Mouse (Mus musculus): Measurements from ENCODE around the gene Clec2l.
A peak's percentile ranks its signal among the peaks of the same experiment; 100 is the strongest.

Clec2l gene

DNA sequence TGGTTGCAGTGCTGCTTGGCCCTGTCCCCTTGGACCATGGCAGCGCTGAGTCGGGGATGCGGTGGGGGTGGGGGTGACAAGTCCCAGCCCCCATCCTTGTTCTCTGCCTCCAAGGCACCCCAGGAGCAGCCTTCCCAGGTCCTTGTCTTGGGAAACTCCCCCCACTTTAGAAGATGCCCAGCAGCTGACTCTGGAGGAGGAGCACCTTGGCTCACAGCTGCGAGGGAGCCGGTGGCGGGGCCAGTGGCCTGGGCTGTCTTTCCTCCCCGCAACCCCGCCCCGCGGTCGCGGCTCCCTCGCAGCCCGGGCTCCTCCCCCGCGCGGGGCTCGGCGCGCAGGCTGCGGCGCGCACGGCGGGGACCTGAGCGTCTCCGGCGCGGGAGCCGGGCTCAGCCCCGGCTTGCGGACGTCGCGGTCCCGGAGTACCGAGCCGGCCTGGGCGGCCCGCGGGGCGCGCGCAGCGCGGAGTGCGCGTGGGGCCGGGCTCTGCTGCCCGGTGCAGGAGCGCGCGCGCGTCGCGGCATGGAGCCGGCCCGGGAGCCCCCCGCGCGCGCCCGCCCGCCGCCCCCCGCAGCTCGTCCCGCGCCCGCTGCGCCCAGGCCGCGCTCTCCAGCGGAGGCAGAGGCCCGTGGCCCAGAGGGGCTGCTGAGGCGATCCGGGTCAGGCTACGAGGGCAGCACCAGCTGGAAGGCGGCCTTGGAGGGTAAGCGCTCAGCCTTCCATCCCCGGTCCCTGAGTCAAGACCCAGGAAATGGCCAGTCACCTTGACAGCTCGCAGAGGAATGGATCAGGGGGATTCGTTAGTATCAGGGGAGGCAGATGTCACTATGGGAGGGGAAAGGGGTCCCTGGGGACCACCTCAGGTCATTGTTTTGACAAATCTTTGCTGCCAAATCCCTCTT lies at the start of gene Clec2l:
Gene Clec2l (plus strand): TSS at position 356 of the 902 bp plus-strand sequence.
- DNase-seq (ENCODE audit: inconsistent age in 2 of 2, low spot score in 1 of 2): peak; percentile 58 to 75

DNA sequence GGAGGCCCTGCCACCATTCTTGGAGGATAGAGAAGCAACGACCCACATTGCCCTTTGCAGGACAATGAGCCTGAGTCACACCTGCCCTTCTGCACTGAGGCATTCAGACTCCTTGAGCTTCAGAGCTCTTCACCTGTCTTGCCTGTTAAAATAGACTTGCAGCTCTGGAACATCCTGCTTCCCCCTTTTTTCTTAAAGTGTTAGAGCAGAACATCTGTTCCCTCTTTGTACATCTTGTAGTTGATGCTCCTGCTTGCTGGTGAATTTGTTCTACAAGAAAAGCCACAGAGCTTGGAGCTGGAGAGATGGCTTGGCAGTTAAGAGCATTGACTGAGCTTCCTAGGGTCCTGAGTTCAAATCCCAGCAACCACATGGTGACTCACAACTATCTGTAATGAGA lies 40.5 kb upstream of the Clec2l start:
- no peak for DNase-seq (ENCODE audit: inconsistent age in 2 of 2, low spot score in 1 of 2)

DNA sequence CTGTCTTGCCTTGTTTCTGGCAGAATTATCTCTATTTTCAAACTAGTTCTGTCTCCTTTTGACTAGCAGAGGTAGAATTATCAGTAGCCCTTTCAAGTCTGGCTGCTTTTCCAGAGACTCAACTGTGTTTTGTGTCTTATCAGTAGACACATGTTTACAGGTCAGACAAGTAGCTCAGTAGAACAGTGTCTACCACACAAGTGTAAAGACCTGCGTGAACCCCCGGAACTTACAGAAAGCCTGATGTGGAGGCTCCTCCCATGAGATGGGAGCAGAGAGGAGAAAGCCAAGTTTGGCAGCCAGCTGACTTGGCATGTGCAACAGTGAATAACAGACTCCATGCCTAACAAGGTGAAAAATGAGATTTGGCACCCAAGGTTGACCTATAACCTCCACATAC lies 39.4 kb upstream of the Clec2l start:
- no peak for DNase-seq (ENCODE audit: inconsistent age in 2 of 2, low spot score in 1 of 2)

DNA sequence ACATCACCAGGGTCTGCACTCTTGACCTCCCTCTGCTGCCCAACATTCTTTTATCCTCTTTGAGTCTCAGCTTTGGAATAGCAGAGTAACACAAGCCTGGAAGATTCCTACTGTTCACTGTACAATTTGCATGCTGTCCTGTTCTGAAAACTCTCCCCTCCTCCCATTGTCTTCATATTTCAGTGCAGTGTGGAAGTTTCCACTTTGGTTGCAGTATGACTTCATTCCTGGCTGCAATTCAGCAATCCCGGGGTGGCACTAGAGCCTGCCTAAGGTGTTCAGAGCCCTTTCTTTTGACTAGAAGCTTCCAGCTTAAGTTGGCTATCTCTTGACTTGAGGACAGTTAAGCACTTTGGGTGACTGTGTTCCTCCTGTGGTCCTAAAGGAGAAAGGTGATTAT lies 38.4 kb upstream of the Clec2l start:
- peak; percentile 52 to 73 for DNase-seq (ENCODE audit: inconsistent age in 2 of 2, low spot score in 1 of 2)

DNA sequence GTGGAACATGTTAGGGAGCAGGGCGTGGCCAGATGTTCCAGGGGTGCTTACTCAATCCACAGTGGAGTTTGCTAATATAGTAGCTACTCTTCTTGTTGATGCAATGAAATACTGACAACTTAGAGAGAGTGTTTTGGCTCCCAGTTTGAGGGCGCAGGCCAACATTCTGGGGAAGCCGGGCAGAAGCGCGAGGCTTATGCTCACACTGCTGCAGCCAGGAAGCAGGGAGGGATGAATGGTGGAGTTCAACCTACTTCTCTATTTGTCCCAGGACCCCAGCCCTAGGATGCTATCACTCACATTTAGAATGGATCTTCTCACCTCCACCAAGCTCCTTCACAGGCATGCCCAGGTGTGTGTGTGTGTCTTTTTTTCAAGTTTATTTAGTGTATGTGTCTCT lies 36.8 kb upstream of the Clec2l start:
- no peak for DNase-seq (ENCODE audit: inconsistent age in 2 of 2, low spot score in 1 of 2)

DNA sequence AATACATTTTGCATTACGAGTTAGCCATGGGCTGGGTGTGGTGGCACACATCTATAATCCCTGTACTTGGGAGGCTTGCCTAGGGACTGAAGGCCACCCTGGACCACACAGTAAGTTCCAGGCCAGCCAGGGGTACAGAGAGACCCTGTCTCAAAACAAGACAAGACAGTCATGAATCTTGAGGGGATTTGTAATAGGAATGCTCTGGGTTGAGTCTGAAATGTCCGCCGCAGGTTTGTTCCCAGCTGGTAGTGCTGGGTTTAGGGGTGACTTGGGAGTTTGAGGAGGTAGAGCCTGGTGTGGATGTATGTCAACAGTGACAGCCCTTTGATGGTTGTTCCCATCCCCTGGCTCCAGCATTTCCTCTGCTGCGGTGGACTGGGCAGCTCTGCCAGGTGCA lies 35.8 kb upstream of the Clec2l start:
- DNase-seq (ENCODE audit: inconsistent age in 2 of 2, low spot score in 1 of 2): no peak

DNA sequence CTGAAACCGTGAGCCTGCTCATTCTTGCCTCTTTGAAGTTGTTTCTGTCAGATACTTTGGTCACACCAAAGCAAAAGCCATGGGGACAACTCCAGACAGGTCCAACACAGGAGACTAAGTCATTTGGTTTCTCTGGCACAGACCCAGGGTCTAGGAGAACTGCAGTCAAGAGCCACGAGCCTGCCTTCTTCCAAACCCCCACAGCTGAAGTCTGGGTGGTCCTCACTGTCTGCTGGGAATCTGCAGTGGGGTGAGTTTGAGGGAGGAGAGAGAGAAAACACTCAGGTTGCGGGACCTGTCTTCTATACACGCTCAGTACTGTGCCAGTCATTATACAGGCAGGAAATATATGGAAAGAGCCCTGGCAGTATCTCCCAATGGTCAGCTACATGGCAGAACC lies 35.4 kb upstream of the Clec2l start:
- no peak for DNase-seq (ENCODE audit: inconsistent age in 2 of 2, low spot score in 1 of 2)

DNA sequence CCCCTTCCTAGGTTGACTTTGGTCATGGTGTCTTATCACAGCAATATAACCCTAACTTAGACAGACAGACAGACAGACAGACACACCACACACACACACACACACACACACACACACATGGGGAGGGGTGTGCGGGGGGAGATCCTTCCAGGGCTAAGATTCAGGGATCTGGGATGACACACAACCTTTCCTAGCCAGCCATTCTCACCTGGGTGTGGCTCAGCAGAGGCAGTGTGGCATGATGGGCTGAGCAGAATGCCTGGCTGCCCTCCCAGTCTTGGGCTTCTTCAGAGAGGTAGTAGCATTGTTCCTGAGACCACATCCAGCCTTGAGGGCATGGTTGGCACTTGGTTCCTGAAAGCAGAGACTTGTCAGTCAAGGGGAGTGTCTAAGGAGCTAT lies 33.3 kb upstream of the Clec2l start:
- no peak for DNase-seq (ENCODE audit: inconsistent age in 2 of 2, low spot score in 1 of 2)

DNA sequence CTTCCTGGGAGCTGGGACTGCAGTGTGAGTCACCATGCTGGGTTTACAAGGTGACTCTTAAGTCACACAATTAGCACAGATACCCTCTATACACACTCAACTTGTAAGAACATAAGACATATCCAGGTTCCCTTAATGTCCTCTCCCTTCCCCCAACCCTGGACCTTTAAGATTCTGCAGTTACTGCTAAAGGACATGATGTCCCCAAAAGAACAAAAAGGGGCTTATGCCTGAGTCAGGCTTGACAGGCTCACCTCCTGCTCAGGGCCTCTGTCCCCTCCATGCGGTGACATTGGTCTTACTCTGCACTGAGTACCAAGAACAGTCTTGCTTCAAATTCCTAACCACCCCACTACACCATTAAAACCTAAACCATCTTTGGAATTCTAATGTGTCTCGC lies 30.0 kb upstream of the Clec2l start:
- DNase-seq (ENCODE audit: inconsistent age in 2 of 2, low spot score in 1 of 2): no peak

DNA sequence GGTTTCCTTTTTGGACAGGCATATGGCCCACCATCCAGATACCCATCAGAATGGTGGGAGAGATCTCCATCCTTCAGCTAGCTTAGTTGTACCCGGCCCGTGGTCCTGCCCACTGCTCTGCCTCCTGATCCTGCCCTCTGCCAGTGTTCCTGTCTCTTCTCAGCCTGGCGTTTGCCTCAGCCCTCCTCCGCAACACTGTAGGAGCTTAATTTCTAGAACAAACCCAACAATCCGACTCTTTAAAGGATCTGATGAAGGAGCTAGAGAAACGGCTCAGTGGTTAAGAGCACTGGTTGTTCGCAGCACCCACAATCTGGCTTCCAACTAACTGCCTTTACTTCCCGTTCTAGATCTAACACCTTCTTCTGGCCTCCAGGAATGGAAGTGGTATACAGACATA lies 28.4 kb upstream of the Clec2l start:
- DNase-seq (ENCODE audit: inconsistent age in 2 of 2, low spot score in 1 of 2): no peak

DNA sequence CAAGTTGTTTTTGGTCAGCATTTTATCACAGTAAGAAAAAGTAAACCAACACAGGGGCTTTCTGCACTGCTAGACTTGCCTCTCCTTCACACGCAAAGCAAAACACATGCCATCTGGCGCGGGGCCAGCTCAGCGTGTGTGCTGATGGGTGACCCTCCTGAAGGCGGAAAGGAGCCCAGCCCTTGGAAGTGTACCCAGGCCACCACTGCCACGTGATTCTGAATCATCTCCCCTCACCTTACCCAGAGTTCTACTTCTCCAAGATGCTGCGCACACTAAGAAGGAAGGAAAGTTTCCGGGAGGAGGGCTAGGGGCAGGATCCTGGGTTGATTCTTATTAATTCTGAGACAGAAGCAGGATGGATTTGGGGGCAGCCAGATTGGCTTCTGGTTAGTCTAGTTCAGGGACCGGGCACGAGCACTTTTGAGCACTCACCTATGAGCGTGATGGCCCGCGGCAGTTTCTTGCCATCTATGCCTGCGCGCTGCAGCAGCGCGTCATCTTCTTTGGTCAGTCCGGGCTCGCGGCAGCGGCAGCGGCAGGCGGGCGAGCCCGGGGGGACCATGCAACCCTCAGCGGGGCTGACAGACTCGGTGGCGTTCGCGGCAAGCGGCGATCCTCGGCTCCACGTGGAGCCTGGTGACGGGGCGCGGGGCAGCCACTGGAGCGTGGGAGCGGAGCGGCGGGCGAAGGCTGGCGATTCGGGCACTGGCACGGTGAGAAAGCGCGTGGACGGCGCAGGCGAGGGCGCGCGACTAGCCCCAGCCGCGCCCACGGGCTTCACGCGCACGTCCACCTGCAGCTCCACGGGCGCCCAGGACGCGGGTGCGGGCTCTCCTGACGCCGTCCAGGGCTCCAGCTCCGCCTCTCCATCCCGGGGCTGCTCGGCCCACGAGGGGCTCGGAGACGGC lies 26.7 kb upstream of the Clec2l start:
- peak; percentile 48 to 78 for DNase-seq (ENCODE audit: inconsistent age in 2 of 2, low spot score in 1 of 2)

DNA sequence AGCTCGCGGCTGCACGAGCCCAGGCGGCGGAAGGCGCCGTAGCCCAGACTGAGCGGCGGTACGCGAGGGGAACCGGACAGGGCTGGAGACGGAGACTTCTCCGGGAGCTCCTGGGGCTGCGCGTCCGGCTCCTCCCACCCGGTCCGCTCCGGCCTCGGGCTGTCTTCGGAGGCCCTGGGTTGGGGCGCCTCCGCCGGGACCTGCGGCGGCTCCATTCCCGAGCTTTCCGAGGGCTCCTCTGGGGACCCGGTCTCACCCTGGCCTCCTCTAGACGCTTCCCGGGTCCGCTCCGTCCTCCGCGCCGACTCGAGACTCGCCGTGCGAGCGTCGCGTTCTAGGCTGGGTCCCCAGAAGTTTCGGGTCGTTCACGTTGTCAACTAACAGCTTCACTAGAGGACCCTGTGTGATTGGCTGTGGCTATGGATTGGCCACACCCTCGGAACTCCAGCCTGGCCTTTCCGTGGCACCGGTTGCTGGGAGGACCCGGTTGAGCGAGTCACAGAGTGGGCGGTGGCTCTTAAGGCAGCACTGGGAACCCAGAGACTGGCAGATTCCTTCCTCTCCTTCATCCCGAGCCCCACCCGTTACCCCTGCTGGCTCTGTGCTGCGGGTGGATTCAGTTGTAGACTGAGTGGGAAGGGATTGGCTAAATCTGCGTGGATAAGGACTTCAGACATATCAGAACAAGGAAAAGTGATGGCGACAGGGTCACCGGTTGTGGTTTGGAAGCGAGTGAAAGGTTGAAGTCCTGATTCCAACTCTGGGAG lies 25.8 kb upstream of the Clec2l start, which contains the start of gene Klrg2:
Gene Klrg2 (minus strand): TSS at position 391 of the 767 bp plus-strand sequence.
- DNase-seq (ENCODE audit: inconsistent age in 2 of 2, low spot score in 1 of 2): peak; percentile 89 to 91

DNA sequence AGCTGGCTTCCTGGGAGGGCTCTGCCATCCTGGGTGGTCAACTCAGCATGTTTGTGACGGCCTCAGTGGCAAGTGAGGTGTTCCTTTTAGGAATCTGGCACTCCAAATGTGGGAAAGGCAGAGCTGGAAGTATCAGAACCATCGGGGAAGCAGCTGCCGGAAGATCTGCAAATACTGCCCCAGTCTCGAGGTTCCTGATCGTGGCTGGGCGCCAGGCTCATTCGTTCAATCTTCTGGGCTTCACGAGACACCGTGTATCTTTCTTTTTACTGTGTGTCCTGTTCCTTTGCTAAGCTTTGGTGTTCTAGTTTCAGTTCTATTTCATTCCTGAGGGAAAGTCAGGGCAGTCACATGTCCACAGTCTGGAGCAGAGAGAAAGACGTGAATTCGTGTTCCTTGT lies 22.5 kb upstream of the Clec2l start:
- DNase-seq (ENCODE audit: inconsistent age in 2 of 2, low spot score in 1 of 2): no peak

DNA sequence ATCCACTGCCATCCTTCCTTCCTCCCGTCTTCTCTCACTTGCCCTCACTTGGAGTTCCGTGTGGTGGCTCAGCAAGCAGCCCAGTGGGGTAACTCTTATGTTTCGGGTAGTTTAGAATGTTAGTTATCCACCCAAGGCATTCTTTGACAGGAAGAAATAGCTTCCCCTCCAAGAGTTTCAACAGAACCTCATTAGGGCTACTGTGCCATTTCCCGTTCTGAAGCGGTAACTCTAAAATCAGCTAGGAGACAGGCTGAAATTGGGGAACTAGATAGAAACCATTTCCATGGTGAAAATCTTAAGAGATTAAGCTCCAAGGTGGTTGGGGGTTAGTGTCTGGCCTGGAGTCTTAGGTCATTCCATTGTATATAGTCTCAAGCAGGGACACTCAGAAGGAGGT lies 21.6 kb upstream of the Clec2l start:
- no peak for DNase-seq (ENCODE audit: inconsistent age in 2 of 2, low spot score in 1 of 2)

DNA sequence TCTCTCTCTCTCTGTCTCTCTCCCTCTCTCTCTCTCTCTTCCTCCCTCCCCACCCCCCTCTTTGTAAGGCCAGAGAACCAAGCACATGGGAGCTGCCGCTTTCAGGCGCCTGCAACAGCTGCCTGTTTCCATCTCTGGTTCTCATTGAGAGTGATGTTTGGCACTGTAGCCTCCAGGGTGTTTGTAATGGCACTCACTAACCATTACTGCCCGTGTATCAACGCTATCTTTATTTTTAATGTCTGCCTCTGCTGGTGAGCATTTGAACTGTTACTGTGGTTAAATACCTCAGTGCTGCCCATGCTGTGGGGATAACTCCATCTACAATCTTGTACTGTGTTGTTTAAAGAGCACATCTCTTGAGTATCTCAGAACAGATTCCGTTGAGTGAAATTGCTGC lies 21.2 kb upstream of the Clec2l start:
- no peak for DNase-seq (ENCODE audit: inconsistent age in 2 of 2, low spot score in 1 of 2)

DNA sequence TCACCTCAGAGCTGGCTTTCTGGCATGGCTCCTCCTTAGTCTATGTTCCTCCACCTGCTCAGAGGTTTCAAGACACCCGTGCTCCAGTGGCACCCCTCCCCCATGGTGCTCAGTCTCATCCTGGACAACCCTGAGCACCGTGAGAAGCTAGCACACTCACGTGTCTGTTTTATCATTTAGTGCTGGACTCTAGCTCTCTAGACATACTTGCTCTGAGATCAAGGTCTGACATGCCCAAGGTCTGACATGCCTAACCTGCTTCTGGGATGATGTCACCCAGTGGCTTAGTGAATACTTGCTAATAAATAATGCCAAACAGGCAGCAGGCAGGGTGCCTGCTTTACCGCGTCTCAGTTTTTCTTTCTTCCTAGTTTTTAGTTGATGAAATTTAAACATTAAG lies 20.3 kb upstream of the Clec2l start:
- peak; percentile 76 to 85 for DNase-seq (ENCODE audit: inconsistent age in 2 of 2, low spot score in 1 of 2)

DNA sequence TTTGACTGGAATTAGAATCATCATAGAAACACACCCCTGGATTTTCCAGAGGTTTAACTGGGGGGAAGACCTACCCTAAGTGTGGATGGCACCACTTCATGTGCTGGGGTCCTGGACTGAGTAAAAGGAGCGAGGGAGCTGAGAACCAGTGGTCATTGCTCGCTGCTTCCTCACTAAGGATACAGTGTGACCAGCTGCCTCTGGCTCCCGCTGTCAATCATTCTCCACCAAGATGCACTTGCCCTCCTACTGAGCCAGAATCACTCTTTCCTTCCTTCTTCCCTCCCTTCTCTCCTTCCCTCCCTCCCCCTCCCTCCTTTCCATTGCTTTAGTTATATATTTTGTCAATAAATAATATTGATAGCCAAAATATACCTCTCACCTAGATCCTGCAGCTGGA lies 19.8 kb upstream of the Clec2l start:
- no peak for DNase-seq (ENCODE audit: inconsistent age in 2 of 2, low spot score in 1 of 2)

DNA sequence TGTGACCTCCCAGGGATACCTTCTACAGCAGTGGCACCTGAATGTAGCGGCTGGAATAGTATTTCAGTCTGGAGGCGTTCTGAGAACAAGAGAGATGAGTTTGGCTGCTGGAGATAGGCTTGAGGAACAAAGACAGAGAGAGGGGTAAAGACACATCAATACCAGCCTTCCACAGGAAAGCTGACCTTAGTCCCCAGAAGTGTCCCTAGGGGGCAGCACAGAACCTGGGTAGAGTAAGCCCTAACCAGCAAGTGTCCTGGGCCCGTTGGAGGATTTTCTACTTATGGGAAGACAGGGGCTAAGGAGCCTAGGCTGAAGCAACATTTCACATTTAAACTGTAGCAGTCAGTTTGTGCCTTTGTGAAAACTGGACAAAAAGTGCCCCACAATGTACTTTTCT lies 13.3 kb upstream of the Clec2l start:
- DNase-seq (ENCODE audit: inconsistent age in 2 of 2, low spot score in 1 of 2): peak in 1 of 2 experiments; percentile 52

DNA sequence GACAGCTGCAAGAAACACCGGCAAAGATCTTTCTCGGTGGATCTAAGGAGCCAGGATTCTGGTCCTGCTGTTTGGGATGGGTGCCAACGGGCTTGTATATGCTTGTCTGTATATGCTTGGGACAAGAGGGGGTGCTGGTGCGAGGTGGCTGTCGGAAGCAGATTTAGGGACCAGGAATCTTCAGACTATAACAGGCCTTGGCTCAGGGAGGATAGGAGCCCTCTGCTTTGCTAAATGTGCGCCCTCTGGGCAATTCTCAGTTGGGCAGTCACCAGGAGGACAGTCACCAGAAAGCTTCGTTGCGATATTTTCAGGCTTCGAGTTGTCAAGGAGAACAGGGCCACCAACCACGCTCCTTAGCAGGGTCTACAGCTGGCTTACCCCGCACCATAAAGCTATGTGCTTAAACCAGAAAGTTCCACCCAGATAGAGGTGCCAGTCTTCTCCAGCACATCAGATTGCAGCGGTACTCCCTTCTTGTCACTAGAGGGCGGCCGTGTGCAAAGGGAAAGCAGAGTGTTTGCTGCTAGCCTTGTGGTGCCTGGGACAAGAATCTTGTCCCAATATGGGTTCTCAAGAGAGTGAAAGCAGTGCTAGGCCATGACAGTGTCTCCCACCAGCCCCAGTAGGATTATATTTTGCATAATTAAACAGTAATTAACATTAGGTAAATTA lies 12.5 kb upstream of the Clec2l start:
- peak; percentile 62 to 88 for DNase-seq (ENCODE audit: inconsistent age in 2 of 2, low spot score in 1 of 2)

DNA sequence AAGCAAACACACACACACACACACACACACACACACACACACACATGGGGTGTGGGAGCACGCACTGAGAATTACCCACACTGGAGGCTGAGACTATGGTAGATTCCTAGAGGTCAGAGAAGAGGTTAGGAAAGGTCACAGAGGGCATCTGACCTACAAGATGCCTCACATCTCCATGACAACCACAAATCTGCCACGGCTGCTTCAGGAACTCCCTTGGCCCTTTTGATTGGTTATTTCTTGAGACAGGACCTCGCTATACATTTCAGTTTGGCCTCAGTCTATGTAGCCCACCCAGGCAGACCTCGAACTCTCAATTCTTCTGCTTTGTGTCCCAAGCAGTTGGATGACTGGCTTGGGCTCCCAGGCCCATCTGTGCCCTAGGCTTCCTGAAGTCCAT lies 1.2 kb upstream of the Clec2l start:
- no peak for DNase-seq (ENCODE audit: inconsistent age in 2 of 2, low spot score in 1 of 2)

DNA sequence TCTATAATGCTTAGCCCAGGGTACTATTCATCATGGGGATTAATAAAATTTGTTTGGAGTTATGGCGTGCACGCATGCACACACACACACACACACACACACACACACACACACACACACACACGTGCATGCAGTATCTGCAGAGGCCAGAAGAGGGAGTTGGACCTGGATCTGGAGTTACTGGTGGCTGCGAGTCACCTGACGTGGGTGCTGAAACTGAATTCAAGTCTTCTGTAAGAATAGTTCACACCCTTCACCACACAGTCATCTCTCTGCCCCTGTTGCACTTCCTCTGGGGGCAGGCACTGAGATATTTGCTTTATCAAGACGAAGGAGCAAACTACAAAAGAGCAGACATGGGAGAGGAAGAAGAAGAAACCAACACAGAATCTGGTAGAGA lies 6.7 kb downstream of the Clec2l start:
- no peak for DNase-seq (ENCODE audit: inconsistent age in 2 of 2, low spot score in 1 of 2)

Data from adrenal gland, adult (tissue).